Mouse (Mus musculus): ENCODE measurements around the gene Zfp148.

Zfp148 gene

DNA sequence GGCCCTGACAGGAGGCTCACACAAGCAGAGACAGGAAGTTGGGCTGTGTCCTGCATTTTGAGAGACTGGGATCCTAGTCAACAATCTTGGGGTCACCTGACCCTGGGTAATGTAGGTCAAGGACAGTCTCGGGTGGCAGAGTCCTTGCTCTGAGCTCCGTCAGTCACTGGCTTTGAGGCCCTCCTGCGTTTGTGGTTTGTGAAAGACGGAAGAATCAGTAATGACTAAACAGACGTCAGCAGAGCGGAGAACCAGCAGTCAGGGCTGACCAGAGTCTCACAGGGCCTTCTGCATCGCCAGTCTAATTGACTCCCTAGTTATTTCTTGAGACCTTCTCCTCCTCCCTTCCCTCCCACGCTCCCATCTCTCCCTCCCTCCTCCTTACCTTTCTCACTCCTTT is 150.5 kb downstream of the Zfp148 start:
- no peak for DNase-seq (ENCODE audit: low spot score in 2 of 2)

DNA sequence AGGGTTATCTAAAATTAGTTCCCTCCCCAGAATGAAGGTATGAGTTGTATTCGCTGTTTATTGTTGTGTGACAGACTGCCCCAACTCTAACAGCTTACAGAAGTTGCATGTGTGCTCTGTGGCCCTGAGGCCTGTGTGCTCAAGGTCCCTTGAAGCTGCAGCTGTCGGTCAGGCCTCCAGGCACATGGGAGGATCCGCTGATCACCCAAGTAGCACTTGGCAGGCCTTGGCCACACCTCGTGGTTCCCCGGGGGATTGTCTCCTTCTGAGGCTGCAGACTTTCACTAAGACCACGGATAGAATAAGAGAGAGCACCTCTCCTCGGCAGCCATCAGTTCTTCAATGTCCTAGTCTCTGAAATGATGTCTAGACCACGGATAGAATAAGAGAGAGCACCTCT is 155.8 kb downstream of the Zfp148 start:
- DNase-seq (ENCODE audit: low spot score in 2 of 2), result no peak

GRCm38 (mm10) chr16:33537499-33538225 is 157.0 kb downstream of the Zfp148 start:
- DNase-seq (ENCODE audit: low spot score in 2 of 2), result peak in 1 of 2 experiments; percentile 21

DNA sequence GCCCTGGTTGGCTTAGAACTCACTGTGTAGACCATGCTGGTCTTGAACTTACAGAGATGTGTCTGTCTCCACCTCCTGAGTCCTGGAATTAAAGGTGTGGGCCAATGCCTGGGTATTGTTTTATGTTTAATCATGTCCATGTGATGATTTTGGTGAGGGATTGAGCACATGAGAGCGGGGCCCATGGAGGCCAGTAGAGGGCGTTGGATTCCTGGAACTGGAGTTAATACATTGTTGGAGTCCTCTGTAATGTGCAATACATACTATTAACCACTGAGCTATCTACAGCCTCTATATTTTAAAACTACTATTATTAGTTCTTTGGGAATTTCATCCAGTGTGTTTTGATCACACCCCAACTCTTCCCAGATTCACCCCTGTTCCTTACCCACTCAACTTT is 163.7 kb downstream of the Zfp148 start:
- no peak for DNase-seq (ENCODE audit: low spot score in 2 of 2)

DNA sequence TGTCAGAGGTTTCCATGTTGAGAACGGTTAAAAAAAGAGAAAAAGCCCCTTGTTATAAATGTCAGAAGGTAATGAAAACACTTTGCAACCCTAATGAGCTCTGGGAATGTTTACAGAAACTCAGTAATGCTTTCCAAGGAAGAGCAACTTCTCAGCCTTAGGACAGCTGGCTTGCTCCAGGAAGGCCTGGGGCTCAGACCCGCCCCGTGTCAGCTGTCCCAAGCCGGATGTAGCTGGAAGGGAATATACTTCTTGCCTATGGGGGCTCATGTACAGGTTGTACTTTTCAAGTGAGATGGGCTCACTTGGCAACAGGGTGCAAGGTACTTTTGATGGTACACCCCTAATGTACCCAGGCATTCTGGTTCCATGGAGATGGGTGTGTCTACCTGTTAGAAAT is 164.9 kb downstream of the Zfp148 start:
- DNase-seq (ENCODE audit: low spot score in 2 of 2), result no peak

DNA sequence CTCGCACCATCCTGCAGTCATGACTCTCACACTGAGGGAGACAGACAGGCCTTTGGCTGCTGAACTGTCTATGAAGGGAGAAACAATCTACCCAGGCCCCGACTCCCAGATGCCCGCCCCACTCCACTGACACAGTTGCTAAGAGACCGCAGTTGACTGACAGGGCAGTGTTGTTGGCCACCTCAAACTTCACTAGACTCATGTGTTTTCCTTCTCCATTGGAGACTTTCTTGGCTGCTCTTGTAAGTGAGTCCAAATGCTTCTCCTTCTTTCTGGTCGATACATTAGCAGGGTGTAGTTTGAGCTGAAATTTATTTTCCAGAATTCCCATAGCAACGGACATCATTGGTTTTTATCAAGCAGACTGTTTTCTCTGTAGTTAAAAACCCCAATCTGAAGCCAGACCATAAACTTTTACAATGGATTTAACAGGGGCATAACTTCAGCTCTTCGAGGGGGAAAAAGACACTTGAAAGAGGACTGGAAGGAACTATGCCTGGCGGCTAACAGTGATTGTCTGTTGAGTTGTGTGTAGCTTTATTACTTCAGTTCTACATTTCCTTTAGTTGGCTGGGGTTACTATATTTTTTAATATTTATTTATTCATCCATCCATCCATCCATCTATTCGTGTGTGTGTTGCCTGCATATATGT is 173.2 kb downstream of the Zfp148 start:
- no peak for DNase-seq (ENCODE audit: low spot score in 2 of 2)
